Mouse (Mus musculus) embryonic facial prominence, embryonic 13.5 days (tissue): Measurements from ENCODE around the gene Gm28036. TPM values are rescaled to one million over a fixed set of nuclear protein-coding genes. Genes with fewer than 3 reads are reported as not detected.
"Not testable (repeated sequence)": the region's sequence is repeated elsewhere in the genome, so short reads cannot be mapped to it uniquely, and the experiment has no call there.

Experiments used
- ATAC-seq: fragments of 200-750 bp; cut with Nextera tagmentation; 2 replicates; pipeline ENCODE4 v1.8.0; 2017; ENCODE audit warnings: low read depth; ENCODE audit not compliant: insufficient number of reproducible peaks, insufficient read depth, low FRiP score, low TSS enrichment
- H3K27ac ChIP-seq: fragments of 300-500 bp; sonication (generic); 2 replicates; pipeline ENCODE4 v1.5.1; 2015; ENCODE audit warnings: moderate library complexity, mild to moderate bottlenecking, inconsistent platforms
- H3K27me3 ChIP-seq: fragments of 300-500 bp; sonication (generic); 2 replicates; pipeline ENCODE4 v1.6.1; 2015; ENCODE audit warnings: mild to moderate bottlenecking, inconsistent platforms
- H3K36me3 ChIP-seq: fragments of 300-500 bp; sonication (generic); 2 replicates; pipeline ENCODE4 v1.6.1; 2015; ENCODE audit warnings: mild to moderate bottlenecking, inconsistent platforms
- H3K4me1 ChIP-seq: fragments of 300-500 bp; sonication (generic); 2 replicates; pipeline ENCODE4 v1.6.1; 2015; ENCODE audit warnings: inconsistent platforms
- H3K4me2 ChIP-seq: fragments of 300-500 bp; sonication (generic); 2 replicates; pipeline ENCODE4 v1.6.1; 2015; ENCODE audit warnings: moderate library complexity, mild to moderate bottlenecking, inconsistent platforms
- H3K4me3 ChIP-seq: fragments of 300-500 bp; sonication (generic); 2 replicates; pipeline ENCODE4 v1.5.1; 2015; ENCODE audit warnings: mild to moderate bottlenecking, inconsistent platforms
- H3K9ac ChIP-seq: fragments of 300-500 bp; sonication (generic); 2 replicates; pipeline ENCODE4 v1.6.1; 2015; ENCODE audit warnings: mild to moderate bottlenecking, inconsistent platforms
- H3K9me3 ChIP-seq: fragments of 300-500 bp; sonication (generic); 2 replicates; pipeline ENCODE4 v1.6.1; 2016; ENCODE audit warnings: inconsistent platforms
- WGBS: fragments of 180-500 bp; shearing (Covaris S2); methylation state at CpG from one replicate; pipeline ENCODE4 v1.1.7; 2015; ENCODE audit warnings: mixed read lengths; 5-methylcytosine and 5-hydroxymethylcytosine counted together
- polyA plus RNA-seq: library from polyadenylated mRNA; unstranded; fragments of >200 nt; fragmentation: Nextera tagmentation; extraction: Ambion mirVana; gene quantifications from 2 replicates; pipeline ENCODE4 v1.2.1, GENCODE M21; 2015

Gene Gm28036
- polyA plus RNA-seq, 1 experiment from 2014 or later = 21.7 TPM

- H3K36me3 ChIP-seq = peaks cover 28% of the 10 kb centered on the region
- 85% methylated on average over 5 of the region's 5 CpGs for WGBS
- no peak overlapping the region for H3K27ac ChIP-seq
- no peaks in the 10 kb centered on the region for H3K4me1 ChIP-seq
- no peak overlapping the region for H3K4me2 ChIP-seq
- H3K4me3 ChIP-seq = no peak overlapping the region
- no peaks in the 10 kb centered on the region for H3K27me3 ChIP-seq
- H3K9me3 ChIP-seq = no peaks in the 10 kb centered on the region
- no peak overlapping the region for H3K9ac ChIP-seq
- ATAC-seq = no peak
These were observed 7.3 kb upstream of the Gm28036 start for GRCm38 (mm10) chr2:156134161-156134560.

- no peaks in the 10 kb centered on the region for H3K9me3 ChIP-seq
- H3K27me3 ChIP-seq = no peaks in the 10 kb centered on the region
- H3K36me3 ChIP-seq = peaks cover 41% of the 10 kb centered on the region
- H3K4me1 ChIP-seq = no peaks in the 10 kb centered on the region
- H3K4me2 ChIP-seq = no peak overlapping the region
- WGBS = 87% methylated on average over 5 of the region's 5 CpGs
- no peak for ATAC-seq
- no peak overlapping the region for H3K27ac ChIP-seq
- H3K9ac ChIP-seq = no peak overlapping the region
- no peak overlapping the region for H3K4me3 ChIP-seq
These were observed 3.2 kb downstream of the Gm28036 start for GRCm38 (mm10) chr2:156123731-156124130.

GRCm38 (mm10) chr2:156119566-156119965 lies 7.3 kb downstream of the Gm28036 start:
- Histone ChIP-seq H3K9me3 (no peaks in the 10 kb centered on the region), H3K4me2 (no peak overlapping the region), H3K4me1 (no peaks in the 10 kb centered on the region), H3K9ac (no peak overlapping the region), H3K27me3 (no peaks in the 10 kb centered on the region), H3K27ac (no peak overlapping the region), H3K36me3 (peaks cover 11% of the 10 kb centered on the region; the same call in 1 of the 2 replicates), H3K4me3 (no peak overlapping the region)
- no peak for ATAC-seq

- Histone ChIP-seq H3K27ac (peak overlapping the region; percentile 95), H3K4me3 (peak overlapping the region; percentile 93), H3K4me2 (peak overlapping the region; percentile 69), H3K4me1 (peaks cover 15% of the 10 kb centered on the region), H3K9ac (peak overlapping the region; percentile 97)
- not testable (repeated sequence) for ATAC-seq, H3K9me3 ChIP-seq, H3K27me3 ChIP-seq, H3K36me3 ChIP-seq
- 27% methylated on average over 5 of the region's 5 CpGs for WGBS
These were observed 14.8 kb downstream of the Gm28036 start for GRCm38 (mm10) chr2:156112080-156112423.

GRCm38 (mm10) chr2:156111358-156112079 lies 15.4 kb downstream of the Gm28036 start, which contains the start of the genes Cpne1 and Rbm12:
Gene Cpne1 (minus strand): TSS chr2:156111965.
Gene Rbm12 (minus strand): TSS chr2:156111978.
- H3K36me3 ChIP-seq = 0 out of 2 replicates have a peak, but pooled peaks cover 4% of the 10 kb centered on the region
- H3K4me1 ChIP-seq = peaks cover 19% of the 10 kb centered on the region
- WGBS = under 1% methylated on average over 74 of the region's 74 CpGs
- no peaks in the 10 kb centered on the region for H3K9me3 ChIP-seq
- peak within 1 kb of the TSS; percentile 95 for H3K27ac ChIP-seq
- H3K4me3 ChIP-seq = peak within 1 kb of the TSS; percentile 93
- ATAC-seq = peak; percentile 81
- no peaks in the 10 kb centered on the region for H3K27me3 ChIP-seq
- H3K4me2 ChIP-seq = peak within 1 kb of the TSS; percentile 69
- H3K9ac ChIP-seq = peak within 1 kb of the TSS; percentile 97

DNA sequence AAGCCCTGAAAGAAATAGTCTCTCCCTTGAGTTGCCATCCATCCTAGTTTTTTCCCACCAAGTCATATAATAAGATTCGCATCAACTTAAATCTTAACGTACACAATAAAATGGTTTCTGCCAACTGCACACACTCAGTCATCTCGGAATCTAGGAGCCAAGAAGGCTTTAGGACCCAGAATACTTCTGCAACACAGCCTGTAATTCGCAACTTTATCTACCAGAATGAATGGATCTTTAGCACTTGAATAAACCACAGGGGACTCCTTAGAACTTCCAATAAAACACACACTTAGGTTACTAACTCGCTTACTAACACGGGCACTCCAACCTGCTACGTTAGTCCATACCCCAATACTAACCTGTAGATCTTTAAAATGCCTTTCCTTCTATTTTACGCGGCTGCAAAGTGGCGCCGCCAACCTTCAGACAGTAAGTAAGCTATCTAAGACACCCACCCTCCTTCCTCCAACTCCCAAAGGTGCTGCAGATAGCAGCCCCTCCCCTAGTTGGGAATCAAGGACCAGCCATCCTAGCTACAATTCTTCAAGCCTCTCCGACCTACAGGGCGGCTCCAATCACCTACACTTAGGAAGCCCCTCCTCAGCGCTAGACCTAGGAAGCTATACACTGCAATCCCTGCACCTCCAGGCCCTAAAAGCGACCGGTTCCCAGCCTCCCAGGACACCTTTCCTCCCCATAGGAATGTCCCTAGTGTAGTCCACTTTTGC lies 16.1 kb downstream of the Gm28036 start:
- Histone ChIP-seq H3K27me3 (no peaks in the 10 kb centered on the region), H3K9me3 (no peaks in the 10 kb centered on the region), H3K27ac (peak overlapping the region; percentile 95), H3K9ac (peak overlapping the region; percentile 97), H3K4me3 (peak overlapping the region; percentile 93), H3K4me2 (peak overlapping the region; percentile 69), H3K4me1 (peaks cover 23% of the 10 kb centered on the region), H3K36me3 (0 out of 2 replicates have a peak, but pooled peaks cover 4% of the 10 kb centered on the region)
- ATAC-seq = peak; percentile 67; the same call in 1 of the 2 replicates
- WGBS = under 1% methylated on average over 16 of the region's 16 CpGs

GRCm38 (mm10) chr2:156091926-156092325 lies 35.0 kb downstream of the Gm28036 start:
- WGBS = 72% methylated on average over 5 of the region's 5 CpGs

GRCm38 (mm10) chr2:156089799-156090198 lies 37.1 kb downstream of the Gm28036 start:
- H3K4me1 ChIP-seq = 0 out of 2 replicates have a peak, but pooled peaks cover 8% of the 10 kb centered on the region
- 94% methylated on average over 1 of the region's 1 CpGs for WGBS
- H3K9me3 ChIP-seq = no peaks in the 10 kb centered on the region
- H3K4me3 ChIP-seq = no peak overlapping the region
- H3K27ac ChIP-seq = no peak overlapping the region
- ATAC-seq = no peak
- no peak overlapping the region for H3K9ac ChIP-seq
- peaks cover 12% of the 10 kb centered on the region for H3K36me3 ChIP-seq
- no peak overlapping the region for H3K4me2 ChIP-seq
- no peaks in the 10 kb centered on the region for H3K27me3 ChIP-seq

More at GRCm38 (mm10) chr2:156091926-156092325, 35.0 kb downstream of the Gm28036 start:
- Histone ChIP-seq H3K27me3 (no peaks in the 10 kb centered on the region), H3K4me3 (no peak overlapping the region), H3K4me2 (no peak overlapping the region), H3K9ac (no peak overlapping the region), H3K27ac (no peak overlapping the region), H3K4me1 (0 out of 2 replicates have a peak, but pooled peaks cover 8% of the 10 kb centered on the region), H3K9me3 (no peaks in the 10 kb centered on the region), H3K36me3 (peaks cover 33% of the 10 kb centered on the region)
- ATAC-seq = no peak

DNA sequence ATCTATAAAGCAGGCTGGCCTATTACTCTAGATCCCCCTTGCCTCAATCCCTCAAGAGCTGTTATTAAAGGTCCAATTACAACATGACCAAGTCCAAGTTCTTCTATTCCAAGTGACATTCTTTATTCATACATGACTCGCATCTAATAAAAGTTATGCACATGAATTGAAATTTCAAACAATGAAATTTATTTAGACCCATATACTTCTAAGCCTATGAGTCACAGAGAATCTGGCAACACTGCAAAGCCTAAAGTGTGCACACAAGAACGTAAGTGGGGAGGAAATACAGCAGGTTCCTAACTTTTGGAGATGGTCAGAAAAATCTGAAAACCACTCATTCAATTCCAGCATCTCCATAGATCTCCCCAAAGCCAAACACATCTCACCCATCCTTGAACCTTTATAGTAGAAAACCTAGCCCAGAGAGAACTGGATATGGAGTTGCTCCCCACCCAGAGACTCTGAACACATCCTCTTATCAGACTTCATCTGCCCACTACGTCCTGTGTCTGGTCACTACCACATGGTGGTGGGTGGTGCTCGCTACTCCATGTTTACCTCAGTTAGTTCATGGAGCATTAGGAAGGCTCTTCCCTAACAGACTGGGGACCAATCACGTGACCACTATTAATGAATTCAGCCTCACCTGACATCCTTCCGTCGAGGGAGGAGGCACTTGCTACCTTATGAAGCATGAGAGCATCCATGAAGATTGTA lies 39.3 kb downstream of the Gm28036 start:
- no peak overlapping the region for H3K27ac ChIP-seq
- no peak overlapping the region for H3K4me3 ChIP-seq
- ATAC-seq = no peak
- H3K9ac ChIP-seq = no peak overlapping the region
- H3K9me3 ChIP-seq = no peaks in the 10 kb centered on the region
- H3K36me3 ChIP-seq = peaks cover 10% of the 10 kb centered on the region
- peaks cover 12% of the 10 kb centered on the region; the same call in 1 of the 2 replicates for H3K4me1 ChIP-seq
- no peaks in the 10 kb centered on the region for H3K27me3 ChIP-seq
- 85% methylated on average over 7 of the region's 7 CpGs for WGBS
- no peak overlapping the region for H3K4me2 ChIP-seq

DNA sequence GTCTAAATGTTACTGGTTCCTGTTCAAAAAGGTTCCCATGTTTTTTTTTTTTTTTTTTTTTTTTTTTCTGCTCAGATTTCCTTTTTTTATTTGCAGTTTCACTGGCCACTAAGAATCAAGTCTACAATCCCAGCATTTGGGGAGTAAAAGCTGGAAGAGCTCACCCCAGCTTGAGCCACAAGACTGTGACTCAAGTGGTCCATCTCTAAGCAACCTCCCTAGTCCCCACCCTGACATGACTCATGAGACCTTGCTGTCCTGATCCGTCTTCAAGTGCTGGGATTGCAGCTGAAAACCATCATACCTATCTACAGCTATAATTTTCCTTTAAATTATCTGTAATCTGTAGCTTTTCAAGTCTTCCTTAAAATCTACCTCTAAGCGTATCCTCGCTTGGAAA lies 42.4 kb downstream of the Gm28036 start:
- peaks cover 9% of the 10 kb centered on the region; the same call in 1 of the 2 replicates for H3K4me1 ChIP-seq
- no peak overlapping the region for H3K4me2 ChIP-seq
- H3K4me3 ChIP-seq = no peak overlapping the region
- no peaks in the 10 kb centered on the region for H3K27me3 ChIP-seq
- no peaks in the 10 kb centered on the region for H3K9me3 ChIP-seq
- ATAC-seq = no peak
- no peak overlapping the region for H3K9ac ChIP-seq
- H3K27ac ChIP-seq = no peak overlapping the region; the same call in 1 of the 2 replicates
- peaks cover 2% of the 10 kb centered on the region for H3K36me3 ChIP-seq
- 85% methylated on average over 3 of the region's 3 CpGs for WGBS

DNA sequence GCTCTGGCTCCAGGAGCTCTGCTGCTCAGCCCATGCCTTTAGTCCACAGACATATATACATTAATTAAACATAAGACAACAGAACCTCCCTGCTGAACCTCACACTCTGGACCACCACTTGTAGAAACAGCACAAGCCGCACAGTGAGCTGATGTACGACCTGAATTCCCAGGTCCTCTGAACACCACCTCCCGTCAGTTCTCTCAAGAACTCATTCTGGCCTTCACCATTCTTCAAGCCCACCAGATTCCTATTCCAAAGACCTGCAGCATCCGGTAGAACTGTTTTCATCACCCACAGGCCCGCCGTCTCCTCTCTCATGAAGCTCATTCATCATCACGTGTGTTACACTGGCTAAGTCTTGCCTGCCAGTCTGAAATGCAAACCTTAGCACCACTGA lies 46.5 kb downstream of the Gm28036 start:
- H3K36me3 ChIP-seq = peaks cover 42% of the 10 kb centered on the region
- ATAC-seq = no peak
- 88% methylated on average over 7 of the region's 7 CpGs for WGBS
- no peak overlapping the region for H3K4me2 ChIP-seq
- H3K27me3 ChIP-seq = no peaks in the 10 kb centered on the region
- H3K9me3 ChIP-seq = no peaks in the 10 kb centered on the region
- no peak overlapping the region for H3K4me3 ChIP-seq
- H3K4me1 ChIP-seq = peaks cover 4% of the 10 kb centered on the region; the same call in 1 of the 2 replicates
- no peak overlapping the region for H3K27ac ChIP-seq
- H3K9ac ChIP-seq = no peak overlapping the region
